Mouse (Mus musculus): Measurements from ENCODE around the gene Slc30a2.
"Not testable (repeated sequence)": the region's sequence is repeated elsewhere in the genome, so short reads cannot be mapped to it uniquely, and the experiment has no call there.

The Slc30a2 gene

DNA sequence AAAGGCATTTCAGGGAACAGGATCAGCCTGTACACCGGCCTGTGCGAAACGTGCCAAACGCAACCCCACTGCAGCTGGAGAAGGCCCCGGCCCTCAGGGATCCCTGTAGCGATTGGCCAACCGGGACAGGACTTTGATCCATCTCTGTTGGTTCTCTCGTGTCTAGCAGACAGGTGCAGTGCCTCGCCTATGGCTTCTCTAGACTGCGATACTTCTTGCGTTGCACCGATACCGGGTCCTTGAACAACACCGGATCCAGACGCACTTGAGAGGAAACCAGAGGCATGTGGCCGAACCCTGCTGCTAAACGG lies 14.4 kb downstream of the Slc30a2 start:
- no peak for DNase-seq (ENCODE audit: extremely low spot score)

DNA sequence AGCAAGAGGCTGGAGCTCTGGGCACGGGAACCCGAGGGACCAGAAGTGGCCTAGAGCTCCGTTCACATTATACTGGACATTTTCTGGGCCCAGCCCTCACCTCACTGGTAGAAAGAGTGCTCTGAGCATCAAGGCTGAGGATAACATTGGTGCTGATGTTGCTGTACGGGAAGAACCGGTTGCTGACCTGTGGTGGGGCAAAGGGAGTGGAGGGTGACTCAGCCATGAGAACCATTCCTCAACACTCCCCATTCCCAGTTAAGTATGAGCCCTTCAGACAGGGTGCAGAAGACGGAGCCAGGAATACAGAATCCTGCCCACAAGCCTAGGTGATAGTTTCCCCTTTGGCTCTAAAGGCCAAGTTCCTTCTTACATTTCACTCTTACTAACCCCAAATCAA lies 16.7 kb downstream of the Slc30a2 start:
- DNase-seq (ENCODE audit: extremely low spot score) = no peak

DNA sequence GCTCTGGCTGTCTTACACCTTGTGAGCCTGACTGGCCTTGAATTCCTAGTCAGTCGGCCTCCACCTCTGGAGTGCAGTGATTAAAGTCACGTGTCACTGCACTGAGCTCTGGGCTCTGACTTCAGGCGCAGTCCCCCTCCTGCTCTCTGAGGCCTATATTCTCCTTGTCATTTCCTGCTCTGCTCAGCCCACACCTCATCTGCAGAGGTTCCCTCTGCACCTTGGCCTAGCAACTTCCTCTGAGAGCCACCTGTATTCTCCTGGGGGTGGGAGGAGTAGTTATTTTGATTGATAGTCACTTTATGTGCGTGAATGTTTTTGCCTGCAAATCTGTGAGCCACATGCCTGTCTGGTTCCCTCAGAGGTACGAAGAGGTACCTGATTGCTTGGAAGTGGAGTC lies 18.2 kb downstream of the Slc30a2 start:
- no peak for DNase-seq (ENCODE audit: extremely low spot score)

DNA sequence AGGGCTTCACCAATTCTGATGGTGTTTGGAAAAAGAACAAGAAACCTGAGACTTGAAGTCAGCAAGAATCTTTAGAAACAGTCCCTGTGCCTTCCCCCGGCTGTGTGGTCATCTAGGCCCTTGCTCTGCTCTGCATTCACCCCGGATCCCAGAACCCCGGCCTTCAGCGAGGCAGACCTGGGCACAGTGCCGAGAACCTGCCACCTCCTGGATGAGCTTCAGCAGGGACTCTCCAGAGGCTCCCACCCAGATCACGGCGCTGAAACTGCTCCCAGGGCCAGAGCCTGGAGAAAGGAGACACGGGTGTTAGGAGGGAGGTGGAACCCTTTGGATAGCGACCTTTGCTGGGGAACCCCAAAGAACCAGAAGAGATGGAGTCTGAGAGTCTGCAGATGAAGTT lies 19.1 kb downstream of the Slc30a2 start:
- DNase-seq (ENCODE audit: extremely low spot score) = no peak

DNA sequence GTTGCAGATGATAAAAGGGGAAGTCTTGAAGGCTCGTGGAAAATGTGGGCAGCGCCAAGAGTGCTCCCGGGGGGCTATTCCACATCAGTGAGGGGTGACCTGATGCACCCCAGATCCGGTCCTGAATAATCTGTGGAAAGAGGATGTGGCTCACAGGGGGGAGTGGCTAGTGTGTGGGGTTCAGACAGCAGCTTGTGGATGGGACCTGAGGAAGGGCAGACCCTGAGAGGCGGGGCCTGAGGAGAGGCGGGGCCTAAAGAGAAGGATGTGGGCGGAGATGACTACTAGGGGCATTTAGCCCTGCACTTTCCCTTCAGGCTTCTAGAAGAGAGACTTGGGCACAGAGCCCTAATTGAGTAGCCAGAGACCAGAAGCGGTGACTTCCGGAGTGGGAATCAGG lies 19.6 kb downstream of the Slc30a2 start:
- DNase-seq (ENCODE audit: extremely low spot score) = no peak

DNA sequence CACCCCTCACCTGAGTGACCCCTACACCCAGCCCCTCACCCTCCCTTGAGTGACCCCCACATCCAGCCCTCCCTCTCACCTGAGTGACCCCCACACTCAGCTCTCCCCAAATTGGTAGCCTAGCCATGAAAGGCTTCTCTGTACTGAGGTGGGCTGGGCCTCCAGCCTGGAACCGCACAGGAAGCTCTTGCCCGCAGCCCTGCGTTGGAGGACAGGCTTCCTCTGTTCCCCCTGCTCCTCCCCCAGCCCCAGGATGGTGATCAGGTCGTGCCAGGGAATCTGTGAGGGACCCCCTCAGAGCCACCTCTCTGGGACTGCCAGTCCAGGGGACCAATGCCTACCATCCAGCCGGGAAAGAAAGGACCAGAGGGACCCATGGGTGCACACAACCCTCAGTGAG lies 22.3 kb downstream of the Slc30a2 start:
- DNase-seq (ENCODE audit: extremely low spot score) = no peak

DNA sequence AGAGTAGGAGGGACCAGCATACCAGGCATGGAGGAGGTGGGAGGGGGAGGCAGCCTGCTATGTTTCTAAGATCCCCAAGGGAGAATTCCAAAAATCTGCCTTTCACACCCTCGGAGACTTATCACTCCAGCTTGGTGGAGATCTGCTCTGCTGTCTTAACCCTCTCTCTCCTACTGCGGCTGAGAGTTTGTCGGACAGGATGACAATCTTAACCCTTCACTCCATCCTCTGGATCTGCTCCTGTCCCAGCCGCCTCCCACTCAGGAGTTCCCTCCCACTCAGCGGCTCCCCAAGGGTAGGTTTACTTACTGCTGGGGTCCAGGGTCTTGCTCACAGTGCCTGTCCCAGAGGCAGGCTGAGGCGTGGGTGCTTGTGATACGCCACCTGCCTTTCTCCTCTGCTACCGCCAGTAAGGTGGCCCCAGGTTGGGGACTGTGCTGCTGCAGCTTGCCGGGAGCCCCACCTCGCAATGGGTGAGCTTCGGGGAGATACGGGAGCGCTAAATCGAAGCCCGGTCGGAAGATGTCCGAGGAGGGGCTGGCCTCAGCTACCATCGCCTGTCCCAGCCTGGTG lies 27.8 kb downstream of the Slc30a2 start:
- no peak for DNase-seq (ENCODE audit: extremely low spot score)

DNA sequence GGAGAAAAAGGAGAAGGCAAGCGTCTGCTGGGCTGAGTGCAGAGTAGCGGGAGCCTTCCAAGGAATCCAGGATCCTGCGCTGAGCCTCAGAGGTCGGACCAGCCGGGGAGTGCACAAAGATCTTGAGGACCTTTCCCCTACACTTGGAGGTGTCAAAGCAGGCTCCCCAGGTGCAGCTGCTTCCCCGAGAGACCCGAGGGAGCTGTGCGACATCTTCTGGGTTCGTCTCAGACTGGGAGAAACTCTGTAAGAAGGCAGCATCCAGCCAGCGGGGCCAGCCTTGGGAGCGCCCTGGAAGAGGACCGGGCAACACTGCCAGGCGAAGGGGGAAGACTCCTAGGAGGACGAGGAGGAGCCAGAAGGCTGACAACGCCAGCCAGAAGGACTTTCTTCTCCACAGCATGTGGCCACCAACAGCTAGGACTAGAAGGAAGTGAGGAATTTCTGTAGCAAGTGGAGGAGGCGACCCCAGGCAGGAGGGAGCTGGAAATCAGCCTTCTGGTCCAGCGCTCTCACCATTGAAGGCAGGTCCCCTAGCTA lies 28.4 kb downstream of the Slc30a2 start:
- peak; percentile 28 for DNase-seq (ENCODE audit: extremely low spot score)

DNA sequence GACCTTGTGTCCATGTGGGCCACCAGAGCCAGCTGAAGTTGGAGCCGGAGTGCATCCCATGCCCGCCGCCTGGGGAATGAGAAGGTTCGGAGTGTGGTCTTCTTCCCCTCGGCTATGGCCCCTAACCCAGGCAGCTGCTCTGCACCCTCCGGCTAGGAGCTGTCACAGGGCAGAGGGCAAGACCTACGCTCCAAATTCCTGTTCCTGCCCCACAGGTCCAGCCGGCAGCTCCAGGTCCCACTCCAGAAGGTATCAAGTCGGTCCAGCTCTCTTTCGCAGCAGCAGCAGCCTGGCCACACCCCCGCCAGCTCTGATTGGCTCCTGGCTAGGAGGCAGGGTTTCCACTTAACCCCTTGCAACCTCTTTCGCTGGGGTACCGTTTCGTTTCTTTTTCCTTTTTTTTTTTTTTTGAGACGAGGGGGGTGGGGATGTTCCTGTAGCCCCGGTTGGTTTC lies 29.3 kb downstream of the Slc30a2 start:
- peak; percentile 68 for DNase-seq (ENCODE audit: extremely low spot score)

DNA sequence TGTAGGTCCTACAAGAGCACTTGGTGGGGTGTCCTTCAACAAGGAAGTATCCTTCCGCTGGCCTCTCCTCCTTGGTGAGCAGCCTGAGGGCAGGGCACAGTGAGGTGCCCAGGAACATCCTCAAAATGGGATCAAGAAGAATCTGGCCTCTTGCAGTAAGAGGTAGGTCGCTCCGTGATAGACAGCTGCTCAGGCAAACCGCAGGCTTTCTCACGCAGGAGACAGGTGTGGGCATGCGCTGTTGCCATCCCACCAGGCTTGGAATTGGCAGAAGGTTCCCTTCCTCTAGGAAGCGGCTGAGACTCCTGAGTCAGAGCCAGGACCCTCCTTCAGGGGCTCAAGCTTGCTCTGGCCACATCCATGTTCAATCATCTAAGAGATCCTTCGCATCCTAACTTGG lies 30.3 kb downstream of the Slc30a2 start:
- no peak for DNase-seq (ENCODE audit: extremely low spot score)

DNA sequence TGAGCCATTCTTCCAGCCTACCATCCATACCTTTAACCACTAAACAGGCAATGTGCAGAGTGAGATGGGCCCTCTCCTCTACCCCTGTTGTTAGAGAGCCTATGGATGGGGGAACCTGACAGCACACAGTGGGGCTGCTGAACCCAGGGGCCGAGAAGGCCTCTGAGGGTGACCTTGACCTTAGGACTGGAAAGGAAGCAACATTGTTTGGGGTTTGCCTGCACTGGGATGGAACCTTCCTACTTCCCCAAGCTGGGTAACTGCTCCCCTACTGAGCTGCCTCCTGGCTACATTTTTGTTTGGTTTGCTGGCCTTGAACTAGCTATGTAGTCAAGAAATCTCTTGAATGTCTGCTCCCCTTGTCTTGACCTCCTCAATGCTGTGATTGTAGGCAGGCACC lies 31.3 kb downstream of the Slc30a2 start:
- DNase-seq (ENCODE audit: extremely low spot score) = no peak

DNA sequence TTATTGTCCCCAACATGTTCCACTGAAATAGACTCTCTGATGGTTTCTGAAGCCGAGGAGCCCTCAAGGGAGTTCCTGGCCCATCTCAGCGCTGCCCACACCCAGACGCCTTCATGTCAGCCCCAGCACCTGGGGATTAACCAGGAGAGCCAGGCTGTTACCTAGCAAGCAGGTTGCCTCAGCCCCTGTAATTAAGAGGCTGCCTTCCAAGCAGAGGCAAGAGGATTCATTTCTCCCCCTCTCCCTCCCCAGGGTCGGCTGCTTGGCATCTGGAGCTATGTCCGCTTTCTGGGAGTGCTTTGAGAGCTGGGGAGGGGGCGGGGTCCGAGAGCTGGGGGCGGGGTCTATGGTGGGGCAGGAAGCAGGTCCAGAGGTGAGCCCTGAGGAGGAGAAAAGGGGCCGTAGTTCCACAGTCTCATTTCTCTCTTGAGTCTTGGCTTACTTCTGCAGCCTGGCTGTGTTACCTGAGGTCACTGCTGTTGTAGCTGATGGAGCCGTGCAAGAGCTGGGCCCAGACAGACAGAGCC lies 35.2 kb downstream of the Slc30a2 start:
- DNase-seq (ENCODE audit: extremely low spot score) = no peak

DNA sequence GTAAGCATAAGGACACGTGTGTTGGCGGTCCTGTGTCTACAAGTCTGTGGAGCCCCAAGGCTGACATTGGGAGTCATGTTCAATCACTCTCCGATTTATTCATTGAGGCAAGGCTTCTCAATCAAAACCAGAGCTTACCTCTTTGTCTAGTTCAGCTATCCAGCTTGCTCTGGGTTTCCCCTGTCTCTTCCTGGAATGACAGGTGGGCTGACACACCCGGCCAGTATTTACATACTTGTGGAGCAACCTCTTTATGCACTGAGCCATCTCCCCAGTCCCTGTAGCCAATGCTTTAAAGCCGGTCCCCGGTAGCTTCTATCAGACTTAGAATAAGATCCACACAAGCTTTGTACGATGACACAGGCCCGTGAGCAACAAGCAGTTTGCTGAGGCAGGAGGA lies 36.5 kb downstream of the Slc30a2 start:
- no peak for DNase-seq (ENCODE audit: extremely low spot score)

DNA sequence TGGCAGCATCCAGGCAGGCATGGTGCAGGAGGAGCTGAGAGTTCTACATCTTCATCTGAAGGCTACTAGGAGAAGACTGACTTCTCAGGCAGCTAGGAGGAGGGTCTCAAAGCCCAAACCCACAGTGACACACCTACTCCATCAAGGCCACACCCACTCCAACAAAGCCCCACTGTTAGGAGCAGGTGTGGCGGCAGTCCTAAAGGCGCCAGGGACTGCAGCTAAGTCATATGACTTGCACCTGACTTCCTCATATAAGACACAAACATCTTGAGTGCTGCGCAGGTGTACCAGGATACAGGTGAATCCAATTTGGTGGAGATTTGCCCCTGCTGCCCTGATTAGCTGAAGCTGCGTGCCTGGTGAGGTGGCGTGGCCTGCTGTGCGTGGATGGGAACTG lies 40.8 kb downstream of the Slc30a2 start, which contains the start of gene Extl1:
TSS of gene Extl1 (minus strand) at position 101 of the 400 bp plus-strand sequence.
- DNase-seq (ENCODE audit: extremely low spot score) = not testable (repeated sequence)

DNA sequence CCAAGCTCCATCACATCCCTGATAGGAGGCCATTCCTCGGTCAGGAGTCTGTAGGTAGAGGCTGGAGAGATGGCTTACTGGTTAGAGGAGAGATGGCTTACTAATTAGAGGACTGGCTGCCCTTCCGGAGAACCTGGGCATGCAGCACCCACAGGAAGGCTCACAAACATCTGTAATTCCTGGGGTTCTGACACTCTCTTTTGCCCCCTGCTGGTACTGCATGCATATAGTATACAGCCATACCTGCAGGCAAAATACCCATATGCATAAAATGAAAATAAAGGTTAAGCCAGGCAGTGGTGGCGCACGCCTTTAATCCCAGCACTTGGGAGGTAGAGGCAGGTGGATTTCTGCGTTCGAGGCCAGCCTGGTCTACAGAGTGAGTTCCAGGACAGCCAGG lies 44.3 kb downstream of the Slc30a2 start:
- DNase-seq (ENCODE audit: extremely low spot score) = no peak

DNA sequence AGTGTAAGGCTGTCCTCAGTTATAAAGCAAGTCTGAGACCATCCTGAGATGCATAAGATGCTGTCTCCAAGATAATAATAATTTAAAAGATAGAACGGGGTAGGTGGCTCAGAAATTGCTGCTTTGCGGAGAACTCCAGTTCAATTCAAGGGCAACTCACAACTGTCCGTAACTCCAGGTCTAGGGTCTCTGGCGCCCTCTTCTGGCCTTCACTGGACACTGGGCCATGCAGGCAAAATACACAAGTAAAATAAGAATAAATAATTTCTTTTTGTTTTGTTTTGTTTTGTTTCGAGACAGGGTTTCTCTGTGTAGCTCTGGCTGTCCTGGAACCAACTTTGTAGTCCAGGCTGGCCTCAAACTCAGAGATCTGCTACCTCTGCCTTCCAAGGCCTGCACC lies 45.4 kb downstream of the Slc30a2 start:
- peak; percentile 76 for DNase-seq (ENCODE audit: extremely low spot score)

DNA sequence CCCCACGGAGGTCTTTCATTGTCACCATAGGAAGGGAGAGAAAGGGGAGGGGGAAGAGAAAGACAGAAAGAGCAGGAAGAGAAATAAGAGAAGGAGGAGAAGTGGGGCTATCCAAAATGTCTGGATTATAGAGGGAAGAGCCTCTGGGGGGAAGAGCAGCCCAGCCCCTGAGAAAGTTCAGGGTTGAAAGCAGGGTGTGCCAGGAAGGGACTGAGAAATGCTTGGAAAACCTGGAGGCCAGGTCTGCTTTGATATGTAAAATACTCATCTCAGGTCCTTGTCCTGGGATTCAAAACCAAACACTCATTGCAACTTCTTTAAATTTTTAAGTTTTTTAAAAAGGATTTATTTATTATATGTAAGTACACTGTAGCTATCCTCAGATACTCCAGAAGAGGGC lies 48.7 kb downstream of the Slc30a2 start:
- no peak for DNase-seq (ENCODE audit: extremely low spot score)

DNA sequence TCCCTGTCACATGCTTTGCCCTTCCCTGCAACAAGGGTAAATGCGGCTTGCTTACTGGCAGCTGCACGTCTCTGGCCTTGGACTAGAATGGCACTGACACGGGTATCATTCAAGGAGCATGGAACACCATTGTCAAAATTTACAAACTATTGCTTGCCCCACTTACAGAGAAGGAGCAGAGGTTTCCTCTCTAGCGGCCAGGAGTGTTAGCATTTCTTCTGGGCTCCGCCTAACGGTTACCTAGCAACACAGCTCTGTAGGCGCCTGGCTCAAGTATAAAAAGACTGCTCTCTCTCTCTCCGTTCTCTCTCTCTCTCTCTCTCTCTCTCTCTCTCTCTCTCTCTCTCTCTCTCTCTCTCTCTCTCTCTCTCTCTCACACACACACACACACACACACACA lies 49.6 kb downstream of the Slc30a2 start:
- no peak for DNase-seq (ENCODE audit: extremely low spot score)

DNA sequence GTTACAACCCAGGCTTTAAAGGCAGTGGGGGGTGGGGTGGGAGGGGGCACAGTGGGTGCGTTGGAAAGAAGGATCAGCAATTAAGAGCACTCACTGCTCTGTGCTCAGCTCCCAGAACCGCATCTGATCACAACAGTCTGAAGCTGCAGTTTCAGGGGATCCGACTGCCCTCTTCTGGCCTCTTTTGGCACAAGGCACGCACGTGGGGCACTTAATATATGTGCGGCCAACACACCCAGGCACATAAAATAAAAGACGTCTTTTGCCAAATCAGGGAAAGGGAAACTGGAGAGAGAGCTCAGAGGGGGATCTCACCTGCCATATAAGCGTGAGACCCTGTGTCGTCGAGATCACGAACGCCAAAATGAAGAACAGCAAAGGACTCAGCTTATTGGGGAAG lies 50.0 kb downstream of the Slc30a2 start:
- DNase-seq (ENCODE audit: extremely low spot score) = peak; percentile 38

DNA sequence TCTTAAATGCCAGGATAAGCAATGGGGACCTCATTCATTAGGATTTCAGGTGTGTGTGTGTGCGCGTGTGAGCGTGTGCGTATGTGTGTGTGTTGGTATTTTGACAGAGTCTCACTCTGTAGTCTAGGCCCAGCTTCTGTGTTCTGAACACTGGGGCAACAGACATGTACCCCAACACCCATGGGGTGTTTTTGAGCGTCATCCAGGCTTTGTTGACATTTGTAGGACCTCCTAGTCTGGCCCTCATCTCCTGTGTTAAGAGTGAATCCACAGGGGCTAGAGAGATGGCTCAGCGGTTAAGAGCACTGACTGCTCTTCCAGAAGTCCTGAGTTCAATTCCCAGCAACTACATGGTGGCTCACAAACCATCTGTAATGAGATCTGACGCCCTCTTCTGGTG lies 52.2 kb downstream of the Slc30a2 start:
- no peak for DNase-seq (ENCODE audit: extremely low spot score)

DNA sequence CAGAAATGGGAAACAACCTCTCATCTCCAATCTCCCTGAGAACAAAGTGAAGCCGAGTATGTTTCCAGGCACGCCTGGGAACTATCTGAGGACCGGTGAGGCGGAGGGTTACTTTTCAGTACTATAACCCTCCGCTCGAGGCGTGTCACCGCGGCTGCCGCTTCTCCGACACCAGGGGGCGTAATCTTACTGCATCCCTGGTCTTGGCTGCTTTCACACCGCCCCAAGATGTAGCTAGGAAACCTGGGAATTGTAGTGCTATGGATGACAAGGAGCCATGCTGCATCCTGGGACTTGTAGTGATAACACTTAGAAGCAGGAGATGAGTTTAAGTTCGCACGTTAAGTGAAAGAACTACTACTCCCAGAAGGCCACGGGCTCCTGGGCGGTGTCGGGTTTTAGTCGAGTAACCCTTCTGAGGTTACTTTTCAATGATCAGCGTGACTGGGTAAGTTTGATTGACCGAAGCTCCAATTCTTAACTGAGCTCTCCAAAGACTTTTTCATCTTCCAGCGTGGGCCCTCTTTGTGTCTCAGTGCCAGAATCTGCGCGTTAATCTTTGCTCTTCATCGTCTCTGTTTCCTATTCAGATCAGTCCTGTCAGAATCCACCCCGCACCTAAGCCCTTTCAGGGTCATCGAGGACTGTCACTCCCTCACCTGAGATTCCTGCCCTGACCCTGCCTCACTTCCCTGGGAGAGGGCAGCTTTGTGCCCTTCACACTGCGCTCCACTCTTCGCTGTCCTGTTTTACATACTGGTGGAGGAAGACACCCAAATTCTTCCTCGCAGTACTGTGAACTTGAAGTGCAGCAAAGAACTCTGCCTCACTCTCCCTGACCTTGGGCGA lies 53.2 kb downstream of the Slc30a2 start, which contains the start of gene Pafah2:
TSS of gene Pafah2 (plus strand) at position 344 of the 849 bp plus-strand sequence.
- peak; percentile 93 for DNase-seq (ENCODE audit: extremely low spot score)

DNA sequence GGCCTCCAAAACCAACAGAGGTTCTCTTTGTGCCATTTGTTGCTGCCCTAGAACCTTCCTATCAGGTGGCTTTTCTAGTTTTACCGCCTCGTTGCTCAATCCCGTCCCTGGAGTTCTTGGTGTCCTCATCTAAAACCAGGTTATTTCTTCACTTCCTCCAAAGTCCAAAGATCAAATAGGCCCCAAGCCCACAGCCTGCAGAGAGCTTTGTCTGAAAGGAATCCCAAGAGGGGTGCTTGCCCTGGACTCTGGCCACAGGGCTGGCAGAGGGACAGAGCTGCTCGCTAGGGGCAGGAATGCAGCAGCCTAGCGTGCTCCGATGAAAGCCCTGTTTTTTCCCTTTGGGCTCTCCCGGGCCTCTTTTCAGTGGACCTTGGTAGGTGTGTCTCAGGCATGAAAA lies 54.1 kb downstream of the Slc30a2 start:
- no peak for DNase-seq (ENCODE audit: extremely low spot score)

DNA sequence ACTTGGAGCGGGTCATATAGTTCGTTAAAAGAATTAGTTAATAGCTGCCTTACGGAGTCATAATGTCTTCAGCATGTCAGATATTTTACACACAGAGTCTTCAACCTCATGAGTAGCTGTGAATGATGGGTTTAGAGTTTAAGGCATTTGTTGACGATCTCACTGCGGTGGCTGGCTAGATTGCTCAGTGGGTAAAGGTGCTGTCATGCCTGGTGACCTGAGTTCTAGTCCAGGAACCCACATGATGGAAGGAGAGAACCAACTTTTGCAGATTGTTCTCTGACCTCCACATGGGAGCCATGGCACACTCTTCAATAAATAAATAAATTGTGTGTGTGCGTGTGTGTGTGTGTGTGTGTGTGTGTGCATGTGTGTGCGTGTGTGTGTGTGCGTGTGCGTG lies 54.8 kb downstream of the Slc30a2 start:
- DNase-seq (ENCODE audit: extremely low spot score) = no peak

Measured in embryo, embryonic 9.5 days (tissue).